Mouse (Mus musculus) ES-Bruce4 (cell line): ENCODE measurements around the gene Grb2.

ENCODE experiments used
- CTCF ChIP-seq: IDR thresholded peaks from one replicate; pipeline ENCODE4 v1.8.1; 2011; ENCODE audit warnings: low read depth, low read length
- EP300 ChIP-seq: IDR thresholded peaks from 2 replicates; pipeline ENCODE4 v1.6.1; 2011; ENCODE audit warnings: low read depth, low read length; ENCODE audit not compliant: insufficient read depth
- POLR2A ChIP-seq: IDR thresholded peaks from one replicate; pipeline ENCODE4 v1.8.1; 2011; ENCODE audit warnings: low read length; ENCODE audit not compliant: insufficient read depth

DNA sequence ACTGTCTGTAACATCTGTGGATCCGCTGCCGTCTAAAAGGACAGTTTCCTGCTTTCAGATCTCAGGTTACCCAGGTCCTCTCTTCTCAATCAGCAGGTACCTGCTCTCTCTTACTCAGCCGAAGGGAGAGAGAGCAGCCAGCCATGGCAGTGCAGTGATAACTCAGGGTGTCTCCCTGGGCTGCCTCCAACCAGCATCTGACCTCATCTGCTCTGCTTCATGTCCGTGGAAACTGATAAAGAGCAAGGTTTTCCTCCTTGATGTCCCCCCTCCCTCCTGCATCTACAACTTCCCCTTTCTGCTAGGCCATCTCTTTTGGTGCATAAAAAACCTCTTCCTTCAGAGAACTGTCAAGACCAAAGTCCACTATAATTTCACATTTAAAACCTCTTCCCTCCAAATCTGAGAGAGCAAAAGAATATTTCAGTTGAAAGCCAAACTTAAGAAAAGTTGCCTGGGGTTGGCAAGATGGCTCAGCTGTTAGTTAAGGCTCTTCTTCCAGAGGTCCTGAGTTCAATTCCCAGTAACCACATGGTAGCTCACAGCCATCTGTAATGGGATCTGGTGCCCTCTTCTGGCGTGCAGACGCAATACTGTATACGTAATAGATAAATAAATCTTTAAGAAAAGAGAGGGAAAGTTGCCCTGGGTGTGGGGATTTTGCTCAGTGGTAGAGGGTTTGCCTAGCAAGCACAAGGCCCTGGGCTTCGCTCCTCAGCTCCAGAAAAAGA lies 9.4 kb upstream of the Grb2 start:
- TF ChIP-seq CTCF (no peak), POLR2A (no peak), EP300 (no peak)
